Mouse (Mus musculus) gastrocnemius, adult 8-10 months (tissue): Measurements from ENCODE around the gene Galnt14. TPM values are rescaled to one million over a fixed set of nuclear protein-coding genes. Genes with fewer than 3 reads are reported as not detected.

ENCODE experiments used
- DNase-seq, 2 experiments: peaks; one replicate each; pipeline ENCODE4 v3.0.0; 2022; ENCODE audit warnings: low spot score in 2 of 2
- total RNA-seq, 4 experiments: library from RNA; stranded (reverse); gene quantifications; 2 replicates each; pipeline ENCODE4 v1.2.4; 2022

Galnt14 gene
- total RNA-seq, 4 experiments from 2014 or later: not detected

GRCm38 (mm10) chr17:73512844-73513243, 197.4 kb downstream of the Galnt14 start:
- no peak for DNase-seq

- DNase-seq: no peak
Observed at GRCm38 (mm10) chr17:73507804-73508535, 202.3 kb downstream of the Galnt14 start.

- no peak for DNase-seq
Observed at GRCm38 (mm10) chr17:73504111-73504510, 206.1 kb downstream of the Galnt14 start.

GRCm38 (mm10) chr17:73502613-73503012, 207.6 kb downstream of the Galnt14 start:
- DNase-seq: no peak

GRCm38 (mm10) chr17:73489519-73489918, 220.7 kb downstream of the Galnt14 start:
- DNase-seq: no peak

GRCm38 (mm10) chr17:73487792-73488191, 222.5 kb downstream of the Galnt14 start:
- no peak for DNase-seq

GRCm38 (mm10) chr17:73487380-73487779, 222.9 kb downstream of the Galnt14 start:
- no peak for DNase-seq

GRCm38 (mm10) chr17:73477096-73478076, 232.9 kb downstream of the Galnt14 start:
- DNase-seq: no peak

- no peak for DNase-seq
Observed at GRCm38 (mm10) chr17:73474371-73474770, 235.9 kb downstream of the Galnt14 start.

GRCm38 (mm10) chr17:73473012-73473411, 237.2 kb downstream of the Galnt14 start:
- no peak for DNase-seq

- DNase-seq: no peak
Observed at GRCm38 (mm10) chr17:73460874-73461273, 249.4 kb downstream of the Galnt14 start.

GRCm38 (mm10) chr17:73458741-73459140, 251.5 kb downstream of the Galnt14 start:
- DNase-seq: no peak

GRCm38 (mm10) chr17:73456551-73456950, 253.7 kb downstream of the Galnt14 start:
- no peak for DNase-seq

- DNase-seq: no peak
Observed at GRCm38 (mm10) chr17:73453646-73454045, 256.6 kb downstream of the Galnt14 start.

- no peak for DNase-seq
Observed at GRCm38 (mm10) chr17:73452151-73452760, 258.0 kb downstream of the Galnt14 start.

GRCm38 (mm10) chr17:73449104-73449503, 261.1 kb downstream of the Galnt14 start:
- DNase-seq: no peak

Other genes starting within 250 kb of the Galnt14 start
- gene Ehd3, start 93.7 kb upstream of the Galnt14 start, total RNA-seq: 1 to 10 TPM; 5.3 to 6.8 (median 5.5) TPM
- 10 to 100 TPM; 39.6 to 64.1 (median 43.9) TPM for gene Xdh, start 239.7 kb upstream of the Galnt14 start, total RNA-seq